Mouse (Mus musculus) limb, embryonic 12.5 days (tissue): ENCODE measurements around the gene Enpp6. TPM values are rescaled to one million over a fixed set of nuclear protein-coding genes. Genes with fewer than 3 reads are reported as not detected.

Experiments
- ATAC-seq: fragments of 200-750 bp; cut with Nextera tagmentation; 2 replicates; pipeline ENCODE4 v1.8.0; 2017; ENCODE audit warnings: low read depth, moderate TSS enrichment; ENCODE audit not compliant: insufficient number of reproducible peaks, insufficient read depth, low FRiP score, low TSS enrichment
- H3K27ac ChIP-seq: fragments of 300-500 bp; sonication (generic); 2 replicates; pipeline ENCODE4 v1.5.1; 2016; ENCODE audit warnings: mild to moderate bottlenecking, moderate library complexity
- H3K27me3 ChIP-seq: fragments of 300-500 bp; sonication (generic); 2 replicates; pipeline ENCODE4 v1.6.1; 2016; ENCODE audit warnings: mild to moderate bottlenecking, moderate library complexity
- H3K36me3 ChIP-seq: fragments of 300-500 bp; sonication (generic); 2 replicates; pipeline ENCODE4 v1.6.1; 2016; ENCODE audit warnings: mild to moderate bottlenecking, moderate library complexity
- H3K4me1 ChIP-seq: fragments of 300-500 bp; sonication (generic); replicated peaks from 2 replicates; pipeline ENCODE4 v1.6.1; 2016
- H3K4me2 ChIP-seq: fragments of 300-500 bp; sonication (generic); 2 replicates; pipeline ENCODE4 v1.6.1; 2016; ENCODE audit warnings: mild to moderate bottlenecking, moderate library complexity
- H3K4me3 ChIP-seq: fragments of 300-500 bp; sonication (generic); replicated peaks from 2 replicates; pipeline ENCODE4 v1.5.1; 2016; ENCODE audit warnings: mild to moderate bottlenecking
- H3K9ac ChIP-seq: fragments of 300-500 bp; sonication (generic); replicated peaks from 2 replicates; pipeline ENCODE4 v1.6.1; 2016; ENCODE audit warnings: mild to moderate bottlenecking, moderate library complexity
- H3K9me3 ChIP-seq: fragments of 300-500 bp; sonication (generic); 2 replicates; pipeline ENCODE4 v1.6.1; 2016; ENCODE audit warnings: mild to moderate bottlenecking, moderate library complexity
- WGBS: fragments of 180-500 bp; shearing (Covaris S2); methylation state at CpG from one replicate; pipeline ENCODE4 v1.1.7; 2016; 5-methylcytosine and 5-hydroxymethylcytosine counted together
- polyA plus RNA-seq: library from polyadenylated mRNA; unstranded; fragments of >200 nt; fragmentation: Nextera tagmentation; extraction: Ambion mirVana; gene quantifications from 2 replicates; pipeline ENCODE4 v1.2.1, GENCODE M21; 2016

Gene Enpp6
- polyA plus RNA-seq, 1 experiment from 2014 or later: 0.87 TPM

- ATAC-seq: no peak
- no peak overlapping the region for H3K27ac ChIP-seq
- no peak overlapping the region for H3K9ac ChIP-seq
- H3K4me3 ChIP-seq: no peak overlapping the region
- peaks cover 22% of the 10 kb centered on the region for H3K4me1 ChIP-seq
- H3K36me3 ChIP-seq: no peaks in the 10 kb centered on the region
- no peaks in the 10 kb centered on the region for H3K27me3 ChIP-seq
- no peaks in the 10 kb centered on the region for H3K9me3 ChIP-seq
- no peak overlapping the region for H3K4me2 ChIP-seq
- 84% methylated on average over 5 of the region's 5 CpGs for WGBS
Observed at GRCm38 (mm10) chr8:47005676-47006075, 19.0 kb downstream of the Enpp6 start.

GRCm38 (mm10) chr8:47006785-47007184 lies 20.1 kb downstream of the Enpp6 start:
- 38% methylated on average over 9 of the region's 9 CpGs for WGBS
- ATAC-seq: no peak
- H3K4me2 ChIP-seq: no peak overlapping the region
- H3K4me3 ChIP-seq: no peak overlapping the region
- H3K36me3 ChIP-seq: no peaks in the 10 kb centered on the region
- no peaks in the 10 kb centered on the region for H3K9me3 ChIP-seq
- no peaks in the 10 kb centered on the region for H3K27me3 ChIP-seq
- H3K9ac ChIP-seq: 0 out of 2 replicates have a peak overlapping the region, but pooled peaks have one; percentile 23
- peaks cover 22% of the 10 kb centered on the region for H3K4me1 ChIP-seq
- peak overlapping the region; percentile 73 for H3K27ac ChIP-seq

DNA sequence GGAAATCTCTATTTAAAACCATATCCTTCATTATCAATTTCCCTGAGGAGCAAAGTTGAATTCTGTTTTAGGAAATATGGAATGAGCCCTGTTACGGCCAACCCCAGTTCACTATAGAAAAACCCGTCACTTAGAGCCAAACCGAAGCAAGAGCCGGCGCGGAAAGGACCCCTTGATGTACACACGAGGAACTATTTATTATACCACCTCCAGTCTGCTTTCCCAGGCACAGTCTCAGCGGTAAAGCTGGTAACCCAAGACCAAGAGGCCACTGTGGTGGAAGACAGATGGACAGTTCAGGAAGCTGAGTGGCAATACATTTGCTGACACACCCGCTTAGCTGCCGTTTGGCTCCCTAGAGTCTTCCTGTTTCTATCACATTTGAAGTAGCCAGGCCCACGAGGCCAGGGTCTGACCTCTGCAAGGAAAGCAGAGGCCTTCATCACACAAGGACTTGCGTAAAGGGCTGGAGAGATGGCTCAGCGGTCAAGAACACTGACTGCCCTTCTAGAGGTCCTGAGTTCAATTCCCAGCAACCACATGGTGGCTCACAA lies 21.6 kb downstream of the Enpp6 start:
- no peak overlapping the region for H3K27ac ChIP-seq
- no peaks in the 10 kb centered on the region for H3K9me3 ChIP-seq
- WGBS: 55% methylated on average over 13 of the region's 13 CpGs
- no peak overlapping the region for H3K9ac ChIP-seq
- no peaks in the 10 kb centered on the region for H3K36me3 ChIP-seq
- no peak for ATAC-seq
- no peak overlapping the region for H3K4me3 ChIP-seq
- peaks cover 22% of the 10 kb centered on the region for H3K4me1 ChIP-seq
- no peak overlapping the region for H3K4me2 ChIP-seq
- no peaks in the 10 kb centered on the region for H3K27me3 ChIP-seq

GRCm38 (mm10) chr8:47016268-47016946 lies 29.7 kb downstream of the Enpp6 start:
- Histone ChIP-seq H3K27me3 (peaks cover 16% of the 10 kb centered on the region), H3K4me1 (peaks cover 4% of the 10 kb centered on the region; the same call in 1 of the 2 replicates), H3K4me2 (no peak overlapping the region), H3K9me3 (no peaks in the 10 kb centered on the region), H3K9ac (no peak overlapping the region), H3K27ac (no peak overlapping the region), H3K36me3 (no peaks in the 10 kb centered on the region), H3K4me3 (no peak overlapping the region)
- ATAC-seq: no peak
- WGBS: 39% methylated on average over 13 of the region's 13 CpGs

DNA sequence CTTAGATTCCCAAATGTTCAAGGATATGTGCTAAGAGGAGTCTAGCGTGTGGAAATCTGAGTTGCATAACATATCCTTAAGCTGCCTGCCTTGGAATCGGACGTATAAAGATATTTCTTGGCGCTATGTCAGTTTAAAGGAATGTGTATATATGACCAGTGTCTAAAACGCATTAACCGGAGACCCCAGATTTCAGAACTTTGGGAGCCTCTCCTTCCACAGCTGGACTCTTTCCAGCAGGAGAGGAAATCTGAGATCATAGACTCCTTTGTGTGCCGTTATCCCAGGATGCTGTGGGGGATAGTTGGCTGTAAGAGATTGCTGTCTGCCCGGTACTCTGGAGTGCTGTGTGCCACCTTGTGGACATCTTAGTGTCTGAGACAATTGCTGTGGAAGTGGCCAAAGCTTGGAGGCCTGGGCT lies 34.5 kb downstream of the Enpp6 start:
- no peak overlapping the region for H3K9ac ChIP-seq
- peaks cover 7% of the 10 kb centered on the region; the same call in 1 of the 2 replicates for H3K27me3 ChIP-seq
- WGBS: 71% methylated on average over 8 of the region's 8 CpGs
- no peak overlapping the region for H3K27ac ChIP-seq
- no peak overlapping the region for H3K4me2 ChIP-seq
- H3K9me3 ChIP-seq: no peaks in the 10 kb centered on the region
- ATAC-seq: no peak
- no peaks in the 10 kb centered on the region for H3K36me3 ChIP-seq
- no peak overlapping the region for H3K4me3 ChIP-seq
- peaks cover 4% of the 10 kb centered on the region; the same call in 1 of the 2 replicates for H3K4me1 ChIP-seq

DNA sequence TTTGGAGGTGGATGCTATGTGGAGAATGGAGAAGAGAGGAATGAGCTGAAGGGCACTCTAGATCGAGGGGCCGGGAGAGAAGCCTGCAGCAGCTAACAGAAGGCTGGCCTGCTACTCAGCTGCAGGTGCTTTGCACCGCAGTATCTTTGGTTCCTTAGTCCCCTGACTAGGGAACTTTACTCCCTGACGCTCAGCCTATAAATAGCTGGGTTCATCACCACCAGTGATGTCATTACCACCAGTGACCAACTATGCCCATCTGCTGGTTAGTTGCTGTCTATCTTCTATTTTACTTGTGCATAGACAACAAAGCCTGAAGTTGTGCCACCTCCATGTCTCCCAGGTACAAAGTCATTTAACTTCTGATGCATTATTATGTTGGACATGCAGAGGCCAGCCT lies 37.9 kb downstream of the Enpp6 start:
- H3K27me3 ChIP-seq: no peaks in the 10 kb centered on the region
- H3K9me3 ChIP-seq: no peaks in the 10 kb centered on the region
- WGBS: 95% methylated on average over 4 of the region's 4 CpGs
- H3K36me3 ChIP-seq: no peaks in the 10 kb centered on the region
- H3K4me1 ChIP-seq: no peaks in the 10 kb centered on the region
- H3K4me2 ChIP-seq: no peak overlapping the region
- H3K9ac ChIP-seq: no peak overlapping the region
- H3K4me3 ChIP-seq: no peak overlapping the region
- H3K27ac ChIP-seq: no peak overlapping the region
- no peak for ATAC-seq

- WGBS: 81% methylated on average over 10 of the region's 10 CpGs
- H3K4me1 ChIP-seq: no peaks in the 10 kb centered on the region
- ATAC-seq: no peak
- H3K4me2 ChIP-seq: no peak overlapping the region
- H3K9me3 ChIP-seq: no peaks in the 10 kb centered on the region
- H3K9ac ChIP-seq: no peak overlapping the region
- no peak overlapping the region for H3K4me3 ChIP-seq
- no peak overlapping the region for H3K27ac ChIP-seq
- no peaks in the 10 kb centered on the region for H3K27me3 ChIP-seq
- H3K36me3 ChIP-seq: no peaks in the 10 kb centered on the region
Observed at GRCm38 (mm10) chr8:47026841-47027490, 40.3 kb downstream of the Enpp6 start.

DNA sequence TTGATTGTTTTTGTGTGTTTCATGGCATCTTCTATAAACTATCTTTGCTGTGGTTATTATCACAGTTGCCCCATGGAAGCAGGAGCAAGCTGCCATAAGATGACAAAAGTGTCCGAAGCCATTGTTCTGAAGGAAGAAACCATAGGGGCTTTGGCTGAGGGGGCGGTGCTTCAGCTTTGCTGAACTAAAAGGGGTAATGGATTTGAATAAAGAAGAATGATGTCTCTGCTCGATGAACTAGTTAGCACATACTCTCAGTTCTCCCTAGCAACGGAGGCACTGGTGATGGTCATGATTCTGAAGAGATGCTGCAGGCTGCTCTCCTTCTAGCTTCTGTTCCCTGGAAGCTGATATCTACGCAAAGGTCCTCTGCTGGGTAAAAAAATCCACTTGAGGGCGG lies 41.8 kb downstream of the Enpp6 start:
- 85% methylated on average over 6 of the region's 6 CpGs for WGBS
- Histone ChIP-seq H3K4me1 (no peaks in the 10 kb centered on the region), H3K9ac (no peak overlapping the region), H3K9me3 (no peaks in the 10 kb centered on the region), H3K27me3 (no peaks in the 10 kb centered on the region), H3K27ac (no peak overlapping the region), H3K4me3 (no peak overlapping the region), H3K36me3 (no peaks in the 10 kb centered on the region), H3K4me2 (no peak overlapping the region)
- no peak for ATAC-seq

DNA sequence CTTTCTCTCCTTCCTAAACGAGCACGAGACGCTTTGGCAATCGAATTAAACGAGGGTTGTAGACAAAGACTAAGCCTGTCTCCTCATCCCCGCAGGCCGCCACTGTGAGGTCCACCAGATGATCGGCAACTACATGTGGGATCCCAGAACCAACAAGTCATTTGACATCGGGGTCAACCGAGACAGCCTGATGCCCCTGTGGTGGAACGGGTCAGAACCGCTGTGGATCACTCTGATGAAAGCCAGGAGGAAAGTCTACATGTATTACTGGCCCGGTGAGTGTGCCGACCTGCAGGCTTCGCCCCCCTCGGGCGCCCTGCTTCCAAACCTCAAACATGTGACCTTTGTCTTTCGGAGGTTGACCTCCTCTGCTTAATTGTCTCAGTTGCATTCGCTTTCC lies 43.6 kb downstream of the Enpp6 start:
- no peak overlapping the region for H3K27ac ChIP-seq
- 0 out of 2 replicates have a peak, but pooled peaks cover 6% of the 10 kb centered on the region for H3K27me3 ChIP-seq
- no peak overlapping the region for H3K4me2 ChIP-seq
- no peak overlapping the region for H3K4me3 ChIP-seq
- H3K9ac ChIP-seq: no peak overlapping the region
- H3K36me3 ChIP-seq: no peaks in the 10 kb centered on the region
- ATAC-seq: no peak
- H3K4me1 ChIP-seq: no peaks in the 10 kb centered on the region
- WGBS: 90% methylated on average over 19 of the region's 19 CpGs
- H3K9me3 ChIP-seq: no peaks in the 10 kb centered on the region

GRCm38 (mm10) chr8:47032081-47032480 lies 45.4 kb downstream of the Enpp6 start:
- no peaks in the 10 kb centered on the region for H3K9me3 ChIP-seq
- no peak overlapping the region for H3K4me2 ChIP-seq
- H3K36me3 ChIP-seq: no peaks in the 10 kb centered on the region
- H3K9ac ChIP-seq: no peak overlapping the region
- peaks cover 12% of the 10 kb centered on the region for H3K4me1 ChIP-seq
- 0 out of 2 replicates have a peak, but pooled peaks cover 6% of the 10 kb centered on the region for H3K27me3 ChIP-seq
- no peak for ATAC-seq
- H3K27ac ChIP-seq: no peak overlapping the region
- 88% methylated on average over 7 of the region's 7 CpGs for WGBS
- no peak overlapping the region for H3K4me3 ChIP-seq

DNA sequence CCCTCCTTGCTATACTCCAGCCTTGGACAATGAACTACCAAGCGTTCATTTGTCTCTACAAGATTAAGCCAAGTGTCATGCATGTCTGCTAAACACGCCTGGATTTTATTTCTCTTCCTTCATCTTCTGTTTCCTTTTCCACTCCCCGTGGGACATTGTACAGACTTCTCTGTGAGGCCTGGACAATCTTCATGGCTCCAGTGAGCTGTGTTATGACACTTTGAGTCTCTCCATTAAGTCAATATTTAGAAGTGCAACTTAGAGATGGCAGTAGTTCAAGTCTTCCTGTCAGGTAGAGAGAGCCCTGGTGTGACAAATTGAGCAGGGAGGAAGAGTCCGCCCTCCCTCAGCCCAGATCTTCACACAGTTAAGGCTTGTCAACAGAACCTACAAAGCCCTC lies 47.3 kb downstream of the Enpp6 start:
- WGBS: 83% methylated on average over 4 of the region's 4 CpGs
- ATAC-seq: no peak

More for the DNA sequence above, 47.3 kb downstream of the Enpp6 start:
- no peak overlapping the region for H3K4me2 ChIP-seq
- no peak overlapping the region for H3K9ac ChIP-seq
- H3K27ac ChIP-seq: no peak overlapping the region
- H3K27me3 ChIP-seq: 0 out of 2 replicates have a peak, but pooled peaks cover 6% of the 10 kb centered on the region
- H3K36me3 ChIP-seq: no peaks in the 10 kb centered on the region
- H3K9me3 ChIP-seq: no peaks in the 10 kb centered on the region
- H3K4me1 ChIP-seq: peaks cover 12% of the 10 kb centered on the region
- no peak overlapping the region for H3K4me3 ChIP-seq
